Mouse (Mus musculus): ENCODE measurements around the gene Apobec4. TPM values are rescaled to one million over a fixed set of nuclear protein-coding genes. Genes with fewer than 3 reads are reported as not detected.
"Not testable (repeated sequence)": the region's sequence is repeated elsewhere in the genome, so short reads cannot be mapped to it uniquely, and the experiment has no call there.

Gene Apobec4
- polyA plus RNA-seq, 1 experiment from 2014 or later = not detected

DNA sequence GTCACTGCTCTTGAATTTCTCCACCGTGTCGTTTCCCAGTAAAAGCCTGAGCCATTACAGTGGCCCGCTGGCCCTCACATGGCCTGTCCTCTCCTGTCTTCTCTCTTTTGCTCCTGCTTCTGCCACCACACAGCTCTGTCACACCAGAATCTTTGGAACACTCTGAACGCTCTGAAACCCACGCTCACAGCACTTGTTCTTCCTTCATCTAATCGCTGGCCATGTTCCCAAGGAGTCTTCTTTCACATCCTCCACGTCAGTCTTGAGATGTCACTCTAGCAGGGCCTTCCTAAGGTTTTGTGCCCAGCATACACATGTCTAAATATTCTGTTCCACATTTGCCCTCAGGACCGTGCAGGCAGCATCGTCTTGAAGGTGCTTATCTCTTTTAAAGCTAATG is 20.7 kb downstream of the Apobec4 start:
- H3K4me1 ChIP-seq (replicated peaks; ENCODE audit: control insufficient read depth, insufficient read depth, low read length) = no peaks in the 10 kb centered on the region
- H3K9ac ChIP-seq (ENCODE audit: low read depth, low read length) = no peak overlapping the region
- DNase-seq (ENCODE audit: low spot score) (no peak), ATAC-seq (replicated peaks; ENCODE audit: low FRiP score) (no peak)
- H3K27ac ChIP-seq (ENCODE audit: low read depth, low read length) = no peak overlapping the region
- peaks cover 17% of the 10 kb centered on the region for H3K36me3 ChIP-seq (ENCODE audit: control insufficient read depth, insufficient read depth, low read length)
- no peak overlapping the region for H3K4me3 ChIP-seq (ENCODE audit: low read depth, low read length)
- 90% methylated on average over 9 of the region's 9 CpGs for WGBS
- H3K4me2 ChIP-seq = no peak overlapping the region
- H3K27me3 ChIP-seq (replicated peaks; ENCODE audit: control insufficient read depth, insufficient read depth, low read length) = no peaks in the 10 kb centered on the region
- H3K9me3 ChIP-seq (ENCODE audit: control insufficient read depth, low read length) = no peaks in the 10 kb centered on the region

DNA sequence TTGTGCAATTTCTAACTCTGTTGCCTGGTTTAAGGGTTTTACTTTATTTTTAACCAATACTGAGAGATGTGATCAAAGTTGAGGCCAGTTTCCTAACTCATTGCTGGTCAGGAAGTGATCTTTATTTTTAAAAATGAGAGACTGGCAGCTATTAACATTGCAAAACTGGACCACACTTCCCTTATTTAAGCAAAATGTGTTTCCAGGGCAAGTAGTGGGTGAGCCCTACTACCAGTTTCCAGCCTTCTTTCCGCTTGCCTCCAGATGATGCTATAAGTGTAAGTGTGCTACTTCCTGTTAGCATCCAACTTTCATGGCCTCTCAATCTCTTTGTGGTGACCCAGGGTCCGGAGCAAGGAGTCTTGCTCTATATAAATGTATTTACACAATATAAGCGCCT is 24.2 kb downstream of the Apobec4 start:
- not testable (repeated sequence) for ATAC-seq (replicated peaks; ENCODE audit: low FRiP score); H3K4me1 ChIP-seq (replicated peaks; ENCODE audit: control insufficient read depth, insufficient read depth, low read length); H3K9ac ChIP-seq (ENCODE audit: low read depth, low read length); H3K9me3 ChIP-seq (ENCODE audit: control insufficient read depth, low read length); H3K27ac ChIP-seq (ENCODE audit: low read depth, low read length); H3K4me3 ChIP-seq (ENCODE audit: low read depth, low read length); H3K27me3 ChIP-seq (replicated peaks; ENCODE audit: control insufficient read depth, insufficient read depth, low read length); H3K4me2 ChIP-seq
- WGBS = 86% methylated on average over 3 of the region's 3 CpGs
- peaks cover 17% of the 10 kb centered on the region for H3K36me3 ChIP-seq (ENCODE audit: control insufficient read depth, insufficient read depth, low read length)
- DNase-seq (ENCODE audit: low spot score) = peak; percentile 10

DNA sequence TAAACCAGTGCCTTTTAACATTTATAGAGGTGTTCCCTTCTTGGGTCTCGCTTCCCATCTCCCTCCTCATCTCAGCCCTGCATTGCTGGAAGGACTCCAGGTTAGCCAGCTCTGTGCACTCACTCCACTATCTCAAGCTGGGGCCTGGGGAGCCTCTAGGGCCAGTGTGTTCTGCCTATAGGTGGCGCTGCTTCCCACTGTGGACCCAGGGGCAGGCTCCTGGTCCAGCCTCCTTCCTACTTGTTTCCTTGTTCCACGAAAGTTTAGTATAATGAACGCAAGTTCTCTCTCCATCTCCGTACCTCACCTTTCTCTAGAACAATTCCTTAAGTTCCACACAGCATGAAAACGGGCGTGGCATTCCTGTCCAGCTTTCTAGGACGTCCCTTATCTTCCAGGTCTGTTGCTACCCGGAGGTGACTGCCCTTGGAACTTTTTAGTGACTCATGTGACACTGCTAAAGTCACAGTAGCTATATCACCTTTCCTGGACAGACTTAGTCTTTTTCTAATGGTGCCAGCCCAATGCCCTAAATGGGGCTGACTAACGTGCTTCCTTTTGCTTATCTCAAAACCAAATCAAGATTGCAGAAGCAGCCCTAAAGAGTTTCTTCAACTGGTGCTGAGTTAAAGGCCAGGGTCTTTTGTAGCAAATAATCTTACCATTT is 28.9 kb downstream of the Apobec4 start:
- H3K4me1 ChIP-seq (replicated peaks; ENCODE audit: control insufficient read depth, insufficient read depth, low read length) = no peaks in the 10 kb centered on the region
- 0 out of 2 replicates have a peak, but pooled peaks cover 2% of the 10 kb centered on the region for H3K36me3 ChIP-seq (ENCODE audit: control insufficient read depth, insufficient read depth, low read length)
- ATAC-seq (replicated peaks; ENCODE audit: low FRiP score) (peak; percentile 87), DNase-seq (ENCODE audit: low spot score) (peak; percentile 35)
- H3K27me3 ChIP-seq (replicated peaks; ENCODE audit: control insufficient read depth, insufficient read depth, low read length) = no peaks in the 10 kb centered on the region
- no peak overlapping the region for H3K4me2 ChIP-seq
- 27% methylated on average over 10 of the region's 10 CpGs for WGBS
- no peak overlapping the region for H3K27ac ChIP-seq (ENCODE audit: low read depth, low read length)
- no peak overlapping the region for H3K4me3 ChIP-seq (ENCODE audit: low read depth, low read length)
- no peak overlapping the region for H3K9ac ChIP-seq (ENCODE audit: low read depth, low read length)
- H3K9me3 ChIP-seq (ENCODE audit: control insufficient read depth, low read length) = no peaks in the 10 kb centered on the region

DNA sequence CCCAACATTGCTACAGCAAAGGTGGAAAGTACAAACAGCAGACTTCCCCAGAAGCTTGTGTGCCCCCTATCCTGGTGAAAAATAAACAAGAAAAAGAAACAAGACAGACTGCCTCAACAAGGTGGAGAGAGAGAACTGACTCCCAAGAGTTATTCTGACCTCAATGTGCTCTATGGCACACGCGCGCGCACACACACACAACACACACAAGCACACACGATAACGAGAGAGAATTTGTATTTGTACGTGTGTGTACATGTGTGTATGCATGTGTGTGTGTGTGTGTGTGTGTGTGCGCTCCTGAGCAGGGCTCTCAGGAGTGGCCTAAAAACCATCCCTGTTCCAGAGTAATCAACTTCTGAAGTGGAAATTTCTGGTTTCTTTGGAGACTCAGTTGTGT is 34.3 kb downstream of the Apobec4 start:
- DNase-seq (ENCODE audit: low spot score) = no peak
- no peak for ATAC-seq (replicated peaks; ENCODE audit: low FRiP score)
- Histone ChIP-seq H3K4me3 (ENCODE audit: low read depth, low read length) (no peak overlapping the region), H3K9me3 (ENCODE audit: control insufficient read depth, low read length) (no peaks in the 10 kb centered on the region), H3K27me3 (replicated peaks; ENCODE audit: control insufficient read depth, insufficient read depth, low read length) (no peaks in the 10 kb centered on the region), H3K9ac (ENCODE audit: low read depth, low read length) (no peak overlapping the region), H3K4me1 (replicated peaks; ENCODE audit: control insufficient read depth, insufficient read depth, low read length) (no peaks in the 10 kb centered on the region), H3K27ac (ENCODE audit: low read depth, low read length) (no peak overlapping the region), H3K4me2 (no peak overlapping the region), H3K36me3 (ENCODE audit: control insufficient read depth, insufficient read depth, low read length) (no peaks in the 10 kb centered on the region)
- WGBS = 92% methylated on average over 8 of the region's 8 CpGs

DNA sequence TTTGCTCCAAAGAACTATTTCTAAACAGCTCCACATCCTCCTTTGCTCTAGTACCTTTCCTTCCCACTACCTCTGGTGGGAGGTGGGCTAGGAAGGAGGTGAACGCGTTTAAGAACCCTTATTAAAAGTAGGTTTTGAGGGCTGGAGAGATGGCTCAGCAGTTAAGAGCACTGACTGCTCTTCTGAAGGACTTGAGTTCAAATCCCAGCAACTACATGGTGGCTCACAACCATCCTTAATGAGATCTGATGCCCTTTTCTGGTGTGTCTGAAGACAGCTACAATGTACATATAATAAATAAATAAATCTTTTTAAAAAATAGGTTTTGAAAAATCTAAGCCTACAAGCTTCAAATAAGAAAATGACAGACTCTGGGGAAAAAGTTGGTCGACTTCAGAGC is 35.1 kb downstream of the Apobec4 start:
- WGBS = 74% methylated on average over 3 of the region's 3 CpGs
- H3K4me1 ChIP-seq (replicated peaks; ENCODE audit: control insufficient read depth, insufficient read depth, low read length); H3K36me3 ChIP-seq (ENCODE audit: control insufficient read depth, insufficient read depth, low read length); H3K27me3 ChIP-seq (replicated peaks; ENCODE audit: control insufficient read depth, insufficient read depth, low read length); H3K4me2 ChIP-seq; DNase-seq (ENCODE audit: low spot score); H3K27ac ChIP-seq (ENCODE audit: low read depth, low read length); H3K4me3 ChIP-seq (ENCODE audit: low read depth, low read length); H3K9ac ChIP-seq (ENCODE audit: low read depth, low read length); ATAC-seq (replicated peaks; ENCODE audit: low FRiP score); H3K9me3 ChIP-seq (ENCODE audit: control insufficient read depth, low read length): not testable (repeated sequence)

DNA sequence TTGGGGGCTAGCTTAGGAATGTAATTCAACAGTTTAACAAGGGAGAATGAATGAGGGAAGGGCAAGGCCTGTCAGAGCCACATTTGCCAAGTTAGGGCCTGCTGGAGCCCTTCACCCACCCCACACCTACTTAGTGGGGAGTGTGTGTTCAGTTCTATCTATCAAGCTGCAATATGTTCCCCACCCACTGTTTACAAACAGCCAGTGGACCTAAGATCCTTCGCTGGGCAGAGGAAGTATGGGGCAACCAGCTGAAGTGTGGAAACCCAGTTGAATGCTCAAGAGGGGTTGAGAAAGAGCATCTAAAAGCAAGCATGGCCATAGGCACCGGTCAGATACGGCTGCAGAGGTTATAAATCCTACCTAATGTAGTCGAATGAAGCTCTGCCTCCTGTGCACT is 36.6 kb downstream of the Apobec4 start:
- H3K9ac ChIP-seq (ENCODE audit: low read depth, low read length) = no peak overlapping the region
- H3K27ac ChIP-seq (ENCODE audit: low read depth, low read length) = no peak overlapping the region
- H3K4me2 ChIP-seq = no peak overlapping the region
- H3K27me3 ChIP-seq (replicated peaks; ENCODE audit: control insufficient read depth, insufficient read depth, low read length) = no peaks in the 10 kb centered on the region
- no peak for ATAC-seq (replicated peaks; ENCODE audit: low FRiP score)
- no peak overlapping the region for H3K4me3 ChIP-seq (ENCODE audit: low read depth, low read length)
- peaks cover 8% of the 10 kb centered on the region for H3K4me1 ChIP-seq (replicated peaks; ENCODE audit: control insufficient read depth, insufficient read depth, low read length)
- H3K36me3 ChIP-seq (ENCODE audit: control insufficient read depth, insufficient read depth, low read length) = no peaks in the 10 kb centered on the region
- H3K9me3 ChIP-seq (ENCODE audit: control insufficient read depth, low read length) = no peaks in the 10 kb centered on the region
- DNase-seq (ENCODE audit: low spot score) = peak; percentile 21
- whole genome bisulfite sequencing = 73% methylated on average over 4 of the region's 4 CpGs

DNA sequence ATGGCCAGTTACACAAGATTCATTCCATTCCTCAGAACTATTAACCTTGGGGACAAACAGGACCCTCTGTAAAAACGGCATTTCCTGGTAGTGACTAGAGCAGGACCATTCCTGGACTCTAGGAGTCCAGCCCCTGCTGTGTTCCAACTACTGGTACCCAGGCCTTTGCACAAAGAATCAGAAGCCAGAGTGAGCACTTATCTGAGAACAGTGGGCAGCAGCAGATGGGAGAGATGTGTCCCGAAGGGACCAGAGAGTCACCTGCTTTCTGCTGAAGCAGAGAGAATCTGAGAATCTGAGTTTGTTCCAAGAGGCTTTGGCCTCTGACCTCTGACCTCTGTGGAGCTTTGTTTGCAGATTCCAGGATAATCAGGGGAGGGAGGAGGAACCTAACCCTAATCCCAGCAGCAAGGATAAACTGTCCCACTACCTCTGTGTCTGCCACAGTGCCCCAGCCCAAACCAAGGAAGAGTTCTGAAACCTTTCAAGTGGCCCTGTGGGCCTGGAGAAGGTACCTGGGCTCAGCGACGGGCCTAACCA is 37.8 kb downstream of the Apobec4 start:
- H3K4me3 ChIP-seq (ENCODE audit: low read depth, low read length) = no peak overlapping the region
- no peaks in the 10 kb centered on the region for H3K36me3 ChIP-seq (ENCODE audit: control insufficient read depth, insufficient read depth, low read length)
- WGBS = 65% methylated on average over 4 of the region's 4 CpGs
- no peak overlapping the region for H3K9ac ChIP-seq (ENCODE audit: low read depth, low read length)
- H3K4me2 ChIP-seq = no peak overlapping the region
- ATAC-seq (replicated peaks; ENCODE audit: low FRiP score) (no peak), DNase-seq (ENCODE audit: low spot score) (peak; percentile 22)
- peaks cover 8% of the 10 kb centered on the region for H3K4me1 ChIP-seq (replicated peaks; ENCODE audit: control insufficient read depth, insufficient read depth, low read length)
- no peaks in the 10 kb centered on the region for H3K9me3 ChIP-seq (ENCODE audit: control insufficient read depth, low read length)
- H3K27ac ChIP-seq (ENCODE audit: low read depth, low read length) = no peak overlapping the region
- no peaks in the 10 kb centered on the region for H3K27me3 ChIP-seq (replicated peaks; ENCODE audit: control insufficient read depth, insufficient read depth, low read length)

DNA sequence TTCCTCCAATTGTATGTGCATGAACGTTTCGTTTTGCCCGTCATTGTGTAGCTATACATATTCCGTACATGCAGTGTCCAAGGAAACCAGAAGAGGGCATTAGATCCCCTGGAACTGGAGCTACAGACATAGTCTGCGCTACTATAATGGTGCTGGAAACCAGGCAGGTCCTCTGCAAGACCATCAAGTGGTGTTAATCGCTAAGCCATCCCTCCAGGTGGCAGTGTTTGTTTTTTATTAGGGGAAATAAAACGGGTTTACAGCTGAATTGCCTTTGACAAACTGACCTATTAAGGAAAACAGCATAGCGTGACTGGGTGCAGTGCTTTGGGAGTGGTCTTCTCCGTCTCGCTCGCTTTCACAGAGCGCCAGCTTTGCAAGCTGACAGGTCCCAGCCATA is 39.9 kb downstream of the Apobec4 start:
- Histone ChIP-seq H3K4me1 (replicated peaks; ENCODE audit: control insufficient read depth, insufficient read depth, low read length) (peaks cover 12% of the 10 kb centered on the region), H3K36me3 (ENCODE audit: control insufficient read depth, insufficient read depth, low read length) (no peaks in the 10 kb centered on the region), H3K9ac (ENCODE audit: low read depth, low read length) (no peak overlapping the region), H3K9me3 (ENCODE audit: control insufficient read depth, low read length) (no peaks in the 10 kb centered on the region), H3K27ac (ENCODE audit: low read depth, low read length) (no peak overlapping the region), H3K27me3 (replicated peaks; ENCODE audit: control insufficient read depth, insufficient read depth, low read length) (no peaks in the 10 kb centered on the region), H3K4me3 (ENCODE audit: low read depth, low read length) (peak overlapping the region; percentile 5; the same call in 1 of the 2 replicates), H3K4me2 (peak overlapping the region; percentile 56)
- ATAC-seq (replicated peaks; ENCODE audit: low FRiP score) (peak; percentile 76), DNase-seq (ENCODE audit: low spot score) (no peak)
- WGBS = 20% methylated on average over 12 of the region's 12 CpGs

DNA sequence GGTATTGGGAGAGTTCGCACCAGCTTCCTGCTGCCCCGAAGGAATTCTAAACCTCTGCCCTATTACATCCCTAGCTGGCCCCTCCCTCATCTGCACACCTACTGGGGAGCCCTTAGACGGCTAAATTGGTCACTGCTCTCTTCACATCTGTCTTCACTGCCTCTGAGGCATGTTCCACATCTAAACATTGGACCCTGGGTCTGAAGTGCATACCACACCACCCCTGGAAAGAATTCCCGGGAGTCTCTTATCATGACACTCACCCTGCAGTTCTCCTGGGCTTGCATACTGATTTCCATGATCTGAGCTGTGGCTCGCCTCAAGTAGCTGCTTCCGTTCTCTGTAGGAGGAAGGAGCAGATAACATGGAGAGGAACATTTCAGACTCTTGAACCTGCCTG is 40.5 kb downstream of the Apobec4 start:
- DNase-seq (ENCODE audit: low spot score) (no peak), ATAC-seq (replicated peaks; ENCODE audit: low FRiP score) (0 out of 2 replicates have a peak, but pooled peaks have one; percentile 14)
- Histone ChIP-seq H3K9me3 (ENCODE audit: control insufficient read depth, low read length) (no peaks in the 10 kb centered on the region), H3K36me3 (ENCODE audit: control insufficient read depth, insufficient read depth, low read length) (no peaks in the 10 kb centered on the region), H3K4me1 (replicated peaks; ENCODE audit: control insufficient read depth, insufficient read depth, low read length) (peaks cover 17% of the 10 kb centered on the region), H3K9ac (ENCODE audit: low read depth, low read length) (no peak overlapping the region), H3K27me3 (replicated peaks; ENCODE audit: control insufficient read depth, insufficient read depth, low read length) (no peaks in the 10 kb centered on the region), H3K4me2 (peak overlapping the region; percentile 56), H3K27ac (ENCODE audit: low read depth, low read length) (no peak overlapping the region), H3K4me3 (ENCODE audit: low read depth, low read length) (0 out of 2 replicates have a peak overlapping the region, but pooled peaks have one; percentile 5)
- WGBS = 14% methylated on average over 6 of the region's 6 CpGs
